Mouse (Mus musculus) liver, embryonic 18 days (tissue): ENCODE results near the gene Prg3. TPM values are rescaled to one million over a fixed set of nuclear protein-coding genes. Genes with fewer than 3 reads are reported as not detected.

Source experiments
- polyA plus RNA-seq: library from polyadenylated mRNA; depleted of rRNA; stranded (reverse); fragments of >200 nt; gene quantifications from 2 replicates; pipeline ENCODE4 v1.2.3, GENCODE M21; 2012; rRNA removed

The Prg3 gene
- 4.4 and 7.3 TPM in 2 replicates for polyA plus RNA-seq

DNA sequence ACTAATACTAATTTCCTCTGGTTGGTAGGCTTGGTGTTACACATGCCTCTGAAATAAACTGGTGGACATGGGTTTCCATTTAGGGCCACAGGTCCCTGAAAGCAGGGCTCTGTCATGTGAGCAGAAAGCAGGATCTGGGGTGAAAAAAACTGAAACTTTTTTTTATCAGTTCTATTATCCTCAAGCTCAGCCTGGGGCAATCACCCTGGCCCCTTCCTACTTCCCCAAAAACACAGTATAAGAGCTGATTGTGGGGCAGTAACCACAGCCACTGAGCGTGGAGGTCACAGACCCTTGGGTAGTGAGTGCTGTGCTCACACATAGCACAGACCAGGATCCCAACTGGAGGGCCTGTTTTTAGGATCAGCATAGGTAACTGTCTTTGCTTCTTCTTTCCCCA lies at the start of gene Prg3:
Gene Prg3 (plus strand): TSS at position 286 of the 400 bp plus-strand sequence.

DNA sequence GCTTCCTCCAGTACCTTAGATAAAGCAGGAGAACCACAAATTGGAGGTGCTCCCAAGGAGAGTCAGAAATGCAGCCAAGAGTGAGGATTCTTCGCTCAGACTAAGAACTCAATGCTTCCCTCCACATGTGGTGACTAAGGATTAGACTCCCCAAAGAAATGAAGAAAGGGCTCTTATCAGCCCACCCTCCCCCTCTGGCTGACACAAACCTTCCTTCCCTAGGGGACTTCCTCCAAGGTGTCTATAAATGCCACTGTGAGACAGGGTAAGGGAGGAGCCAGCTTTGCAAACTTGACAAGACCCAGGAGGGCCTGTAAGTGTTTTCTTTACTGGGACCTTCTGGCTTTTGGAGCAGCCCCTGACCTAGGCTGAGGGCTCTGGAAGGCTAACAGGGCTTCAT lies 7.8 kb upstream of the Prg3 start, which contains the start of gene Prg2:
Gene Prg2 (plus strand): TSS at position 274 of the 400 bp plus-strand sequence.

DNA sequence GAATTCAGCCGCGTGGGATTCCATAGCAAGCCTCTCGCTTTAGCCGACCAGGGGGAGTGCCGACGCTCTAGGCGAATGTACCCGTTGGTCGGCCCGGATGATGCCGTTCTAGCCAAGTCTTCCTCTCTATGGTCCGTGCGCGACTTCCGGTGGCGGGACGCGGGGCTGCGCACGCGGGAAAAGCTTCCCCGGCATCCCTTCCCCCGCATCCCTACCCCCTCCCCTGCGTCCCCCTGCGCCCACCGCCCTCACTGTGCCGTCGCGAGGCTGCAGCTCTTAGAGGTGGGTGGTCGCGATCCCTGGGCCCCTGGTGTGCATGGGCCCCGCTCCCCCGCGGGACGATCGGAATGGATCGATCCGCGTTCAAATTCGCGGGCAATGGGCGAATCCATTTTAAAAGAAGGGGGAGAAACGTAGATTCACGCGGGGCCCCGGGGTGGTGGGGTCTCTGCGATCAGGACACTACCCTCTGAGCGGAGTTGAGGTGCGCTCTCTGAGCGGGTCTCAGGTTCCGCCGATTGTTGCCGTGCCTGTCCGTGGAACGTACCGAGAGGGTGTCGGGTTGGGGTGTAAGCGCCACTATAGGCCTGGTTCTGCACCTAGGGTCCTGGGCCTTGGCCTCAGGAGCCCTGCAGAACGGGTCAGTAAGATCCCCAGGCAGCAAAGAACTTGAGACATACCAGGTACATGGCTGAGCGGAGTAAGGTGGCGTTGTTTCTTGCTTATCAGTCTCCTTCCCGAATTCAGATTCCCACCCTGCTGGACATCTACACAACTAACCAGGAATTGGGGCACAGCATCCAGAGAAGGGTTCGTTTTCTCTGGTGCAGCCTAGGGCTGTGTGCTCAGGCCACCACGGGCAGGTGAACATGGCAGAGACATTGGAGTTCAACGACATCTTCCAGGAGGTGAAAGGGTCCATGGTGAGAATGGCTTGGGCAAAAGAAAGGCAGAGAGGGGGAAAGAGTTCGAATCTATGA lies 49.3 kb downstream of the Prg3 start, which contains the start of the genes Ssrp1 and P2rx3:
Gene Ssrp1 (plus strand): TSS at position 188 of the 980 bp plus-strand sequence.
Gene P2rx3 (minus strand): TSS at position 416 of the 980 bp plus-strand sequence.

Other genes starting within 250 kb of the Prg3 start
- 1.7 and 1.9 TPM in 2 replicates for gene Gm19426, start 244.6 kb upstream of the Prg3 start, polyA plus RNA-seq
- 247 and 273 TPM in 2 replicates for gene Serping1, start 212.8 kb upstream of the Prg3 start, polyA plus RNA-seq
- 294 and 350 TPM in 2 replicates for gene Ube2l6, start 189.4 kb upstream of the Prg3 start, polyA plus RNA-seq
- 0.08 and 0.12 TPM in 2 replicates for gene Smtnl1, start 165.6 kb upstream of the Prg3 start, polyA plus RNA-seq
- 39.7 and 45.9 TPM in 2 replicates for gene Timm10, start 161.2 kb upstream of the Prg3 start, polyA plus RNA-seq
- 79.7 and 85.8 TPM in 2 replicates for gene Slc43a1, start 149.4 kb upstream of the Prg3 start, polyA plus RNA-seq
- 0.08 and 0.09 TPM in 2 replicates for gene Rtn4rl2, start 101.5 kb upstream of the Prg3 start, polyA plus RNA-seq
- gene Slc43a3, start 51.6 kb upstream of the Prg3 start, polyA plus RNA-seq, result 86.0 and 88.1 TPM in 2 replicates
- gene Prg2, start 7.8 kb upstream of the Prg3 start, polyA plus RNA-seq, result 88.3 and 129 TPM in 2 replicates
- 69.8 and 70.8 TPM in 2 replicates for gene Ssrp1, start 49.0 kb downstream of the Prg3 start, polyA plus RNA-seq
- gene P2rx3, start 49.2 kb downstream of the Prg3 start, polyA plus RNA-seq, result 0.93 and 1.0 TPM in 2 replicates
- gene Tnks1bp1, start 59.8 kb downstream of the Prg3 start, polyA plus RNA-seq, result 8.0 and 9.0 TPM in 2 replicates
- gene Aplnr, start 148.0 kb downstream of the Prg3 start, polyA plus RNA-seq, result 0.82 and 0.96 TPM in 2 replicates
- gene Lrrc55, start 209.0 kb downstream of the Prg3 start, polyA plus RNA-seq, result 0.05 and 0.07 TPM in 2 replicates